Mouse (Mus musculus) ovary, postnatal 36 days (tissue): ENCODE data around the gene Rin3.

Experiments
- DNase-seq: peaks from one replicate; pipeline ENCODE4 v3.0.0; 2022; ENCODE audit warnings: low spot score, mixed read lengths

Gene Rin3

DNA sequence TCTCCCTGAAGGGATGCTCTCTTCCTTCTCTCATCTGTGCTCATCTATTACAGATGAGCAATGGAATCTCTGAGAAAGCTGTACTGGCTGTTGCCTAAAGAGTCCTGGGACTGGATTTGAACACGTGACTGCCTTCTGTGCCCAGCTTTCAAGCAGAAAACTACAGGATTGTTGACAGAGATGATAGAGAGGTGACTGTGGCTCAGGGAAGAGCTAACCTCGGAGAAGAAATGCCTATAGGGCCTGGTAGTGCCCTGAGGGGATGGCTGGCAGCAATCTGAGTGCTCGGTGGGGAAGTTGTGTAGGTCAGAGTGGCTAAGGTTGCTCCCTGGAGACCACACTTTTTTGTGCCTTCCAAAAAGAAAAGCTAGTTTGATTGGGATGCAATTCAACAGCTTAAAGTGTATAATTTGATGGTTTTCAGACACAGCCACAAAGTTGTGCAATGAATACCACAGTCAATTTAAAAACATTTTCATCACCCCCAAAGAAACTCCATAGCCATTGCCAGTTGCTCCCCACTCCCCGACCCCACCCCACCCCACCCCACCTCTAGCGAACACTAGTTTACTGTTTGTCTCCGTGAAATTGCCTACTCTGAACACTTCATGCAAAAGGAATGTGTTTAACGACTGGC is 1.9 kb upstream of the Rin3 start:
- no peak for DNase-seq

DNA sequence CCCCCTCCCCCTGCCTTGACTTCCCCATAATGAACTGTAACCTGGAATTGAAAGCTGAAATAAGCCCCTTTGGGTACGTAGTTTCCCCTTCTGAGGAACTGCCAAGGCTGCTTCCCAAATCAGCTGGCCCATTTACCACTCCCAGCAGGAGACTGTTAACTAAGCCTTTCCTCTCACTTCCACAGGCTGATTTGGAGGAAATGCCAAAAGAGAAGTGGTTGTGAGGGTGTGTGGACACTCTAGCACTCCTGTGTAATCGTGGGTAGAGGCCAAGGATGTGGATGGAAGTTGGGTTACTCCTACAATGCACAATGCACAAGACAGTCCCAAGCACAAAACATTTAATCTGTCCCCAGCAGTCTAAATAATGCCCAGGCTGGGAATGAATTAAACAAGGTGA is 722 bp upstream of the Rin3 start:
- DNase-seq: no peak

DNA sequence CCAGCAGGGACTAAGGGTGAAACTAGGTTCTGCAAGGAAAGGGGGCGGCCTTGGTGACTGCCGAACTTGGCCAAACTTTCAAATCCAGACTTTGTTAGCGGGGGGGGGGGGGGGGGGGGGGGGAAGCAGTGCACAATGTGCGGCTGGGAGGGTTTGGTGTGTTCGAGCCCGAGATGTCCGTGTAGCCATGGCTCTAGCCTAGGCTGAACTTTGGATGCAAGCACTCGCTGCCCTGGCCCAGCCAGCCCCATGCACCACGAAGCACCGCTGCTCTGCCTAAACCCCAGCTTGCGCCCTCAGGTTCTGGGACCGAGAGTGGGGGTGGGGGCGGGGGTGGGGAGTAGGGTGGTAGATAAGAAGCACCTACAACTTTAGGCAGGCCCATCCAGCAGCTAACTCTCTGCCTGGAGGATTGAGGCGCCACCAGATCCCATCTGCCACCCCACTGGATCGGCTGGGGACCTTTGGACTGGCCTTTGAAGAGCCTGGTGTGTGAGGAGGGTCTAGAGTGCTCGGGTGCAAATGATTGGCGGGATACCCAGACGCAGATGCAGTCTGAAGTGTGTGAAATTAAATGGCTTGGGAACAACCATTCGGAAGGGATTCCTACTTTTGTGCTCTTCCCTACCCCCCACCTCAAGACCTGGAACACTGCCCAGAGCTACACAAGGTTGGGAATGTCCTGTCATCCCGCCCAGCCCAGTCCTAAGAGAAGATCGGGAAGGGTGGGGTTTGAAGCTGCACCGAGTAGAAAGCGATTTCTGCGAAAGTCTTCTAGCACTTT is 827 bp downstream of the Rin3 start:
- peak; percentile 54 for DNase-seq

GRCm38 (mm10) chr12:102284267-102284610 is 1.4 kb downstream of the Rin3 start:
- DNase-seq: no peak

DNA sequence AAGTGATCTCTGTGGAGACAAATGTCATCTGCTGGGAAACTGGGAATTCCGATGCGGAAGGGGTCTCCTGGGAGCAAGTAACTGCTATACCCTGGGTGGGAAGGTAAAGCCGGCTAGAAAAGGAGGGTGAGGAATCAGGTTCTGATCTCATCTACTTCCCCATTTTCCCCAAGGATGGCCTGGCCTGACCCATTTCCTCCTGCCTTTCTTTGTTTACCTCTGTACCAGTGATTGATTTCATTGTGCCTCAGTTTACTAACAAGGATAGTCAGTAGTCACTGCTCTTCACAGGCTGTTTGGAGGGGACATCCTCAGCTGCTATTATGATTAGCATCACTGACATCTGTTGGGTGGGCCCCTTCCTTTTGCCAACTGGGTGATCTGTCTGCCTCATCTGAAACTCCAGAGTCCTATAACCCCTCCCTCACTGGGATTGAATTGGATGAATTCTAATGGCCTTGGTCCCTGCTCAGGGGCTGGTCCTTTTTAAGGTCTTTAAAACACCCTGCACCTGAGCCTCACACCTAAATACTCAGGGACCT is 1.8 kb downstream of the Rin3 start:
- no peak for DNase-seq

DNA sequence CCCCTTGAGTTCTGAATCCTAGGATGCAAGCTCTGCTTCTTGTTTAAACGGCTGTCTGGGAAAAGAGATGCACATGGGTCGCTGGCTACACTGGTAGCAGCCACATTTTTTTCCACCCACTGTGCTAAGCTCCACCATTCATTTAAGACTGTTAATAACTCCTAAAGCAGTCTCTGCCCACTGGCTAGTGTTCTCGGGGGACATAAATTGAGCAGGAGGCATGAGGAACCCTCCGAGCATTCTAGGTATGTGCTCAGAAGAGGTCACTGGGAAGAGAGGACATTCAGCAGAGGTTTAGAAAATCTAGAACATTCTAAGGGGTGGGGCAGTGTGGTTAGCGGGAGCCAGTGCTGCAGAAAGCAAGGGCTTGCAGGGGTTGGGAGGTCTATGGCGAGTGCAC is 2.5 kb downstream of the Rin3 start:
- DNase-seq: no peak

GRCm38 (mm10) chr12:102285779-102286178 is 2.9 kb downstream of the Rin3 start:
- no peak for DNase-seq

- DNase-seq: peak; percentile 54
These were observed 4.0 kb downstream of the Rin3 start for GRCm38 (mm10) chr12:102286681-102287414.

DNA sequence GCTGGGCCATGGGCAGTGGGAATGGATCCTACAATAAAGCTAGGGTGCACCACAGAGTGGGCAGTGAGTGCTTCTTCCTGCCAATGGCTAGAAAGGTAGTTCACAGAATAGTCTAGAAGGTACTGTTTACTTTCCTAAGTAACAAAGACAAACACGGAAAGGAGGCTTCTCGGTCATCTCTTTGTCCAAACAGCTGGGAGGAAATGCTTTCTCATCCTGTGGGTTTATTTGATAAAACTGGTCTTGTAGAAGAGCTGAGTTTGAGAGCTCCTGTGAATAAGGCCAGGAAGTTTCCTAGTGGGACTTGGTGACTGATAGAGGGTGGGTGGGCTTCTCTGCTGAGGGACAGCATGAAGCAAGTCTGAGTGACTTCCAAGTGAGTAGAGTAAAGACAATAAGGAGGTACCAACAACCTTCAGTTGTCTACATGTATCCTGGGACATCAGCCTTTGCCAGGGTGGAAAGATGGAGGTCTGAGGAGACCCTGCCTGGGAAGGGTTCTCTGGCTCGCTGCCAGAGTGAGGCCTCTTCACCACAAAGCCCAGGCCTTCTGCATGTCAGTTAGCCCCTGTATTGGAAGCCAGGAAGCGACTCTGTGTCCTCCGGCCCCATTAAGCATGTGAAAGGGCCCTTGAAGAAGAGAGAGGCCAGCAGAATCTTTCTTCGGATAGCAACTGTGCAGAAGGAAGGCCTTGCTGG is 5.2 kb downstream of the Rin3 start:
- DNase-seq: no peak

GRCm38 (mm10) chr12:102288846-102289245 is 6.0 kb downstream of the Rin3 start:
- DNase-seq: no peak

DNA sequence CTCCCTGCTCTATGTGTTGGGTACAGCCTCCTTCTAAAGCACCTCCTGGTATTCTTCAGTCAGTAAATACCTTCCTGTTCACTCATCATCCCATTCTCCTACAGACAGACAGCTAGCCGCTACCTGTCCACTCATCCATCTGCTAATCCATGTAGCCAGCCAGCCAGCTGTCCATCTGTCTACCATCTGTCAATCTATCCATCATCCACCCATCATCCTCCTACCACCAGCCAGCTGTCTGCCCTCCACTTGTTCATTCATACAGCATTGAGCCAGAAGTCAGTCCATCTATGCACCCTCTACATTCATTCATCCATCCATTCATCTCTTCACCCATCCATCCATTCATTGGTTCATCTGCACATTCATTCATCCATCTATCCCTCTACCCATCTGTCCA is 6.7 kb downstream of the Rin3 start:
- DNase-seq: no peak

DNA sequence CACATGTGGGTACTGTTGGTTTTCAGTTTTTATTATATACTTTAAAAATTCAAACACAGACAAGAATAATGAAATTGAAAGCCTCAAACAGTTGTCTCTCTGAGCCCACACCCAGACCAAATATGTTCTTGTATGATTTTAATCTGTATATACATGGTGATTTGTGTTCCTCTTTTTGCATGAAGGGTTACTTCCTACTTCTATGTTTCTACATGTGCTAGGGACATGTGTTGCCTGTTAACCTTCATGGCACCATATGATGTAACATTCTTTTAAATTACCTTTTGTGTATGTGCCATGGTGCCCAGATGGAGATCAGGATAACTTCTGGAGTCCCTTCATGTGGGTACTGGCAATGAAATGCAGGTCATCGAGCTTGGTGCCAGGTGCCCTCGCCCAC is 7.8 kb downstream of the Rin3 start:
- DNase-seq: no peak

- DNase-seq: no peak
These were observed 8.8 kb downstream of the Rin3 start for GRCm38 (mm10) chr12:102291686-102292085.

- DNase-seq: no peak
These were observed 9.8 kb downstream of the Rin3 start for GRCm38 (mm10) chr12:102292501-102293215.

GRCm38 (mm10) chr12:102294634-102295033 is 11.8 kb downstream of the Rin3 start:
- no peak for DNase-seq

GRCm38 (mm10) chr12:102295230-102295629 is 12.4 kb downstream of the Rin3 start:
- DNase-seq: no peak

GRCm38 (mm10) chr12:102295662-102296061 is 12.8 kb downstream of the Rin3 start:
- DNase-seq: no peak

DNA sequence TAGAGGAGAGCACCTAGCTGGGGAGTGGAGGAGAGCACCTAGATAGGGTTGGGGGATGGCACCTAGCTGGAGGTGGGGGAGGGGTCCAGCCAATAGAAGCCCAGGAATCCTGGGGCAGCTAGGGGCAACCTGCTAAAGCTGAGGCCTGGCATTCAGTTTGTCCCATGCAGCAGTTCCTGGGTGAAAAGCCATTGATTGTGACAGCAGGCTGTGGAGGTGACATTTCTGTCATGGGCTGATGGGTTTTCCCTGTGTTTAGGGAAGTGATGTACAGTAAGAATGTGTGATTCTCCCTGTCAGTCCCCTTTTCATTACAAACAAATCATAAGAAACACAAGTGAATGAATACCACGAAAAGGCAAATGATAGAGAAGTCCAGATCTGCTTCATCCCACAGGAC is 13.5 kb downstream of the Rin3 start:
- DNase-seq: no peak

GRCm38 (mm10) chr12:102296967-102297366 is 14.1 kb downstream of the Rin3 start:
- DNase-seq: no peak

GRCm38 (mm10) chr12:102299209-102299608 is 16.4 kb downstream of the Rin3 start:
- no peak for DNase-seq

DNA sequence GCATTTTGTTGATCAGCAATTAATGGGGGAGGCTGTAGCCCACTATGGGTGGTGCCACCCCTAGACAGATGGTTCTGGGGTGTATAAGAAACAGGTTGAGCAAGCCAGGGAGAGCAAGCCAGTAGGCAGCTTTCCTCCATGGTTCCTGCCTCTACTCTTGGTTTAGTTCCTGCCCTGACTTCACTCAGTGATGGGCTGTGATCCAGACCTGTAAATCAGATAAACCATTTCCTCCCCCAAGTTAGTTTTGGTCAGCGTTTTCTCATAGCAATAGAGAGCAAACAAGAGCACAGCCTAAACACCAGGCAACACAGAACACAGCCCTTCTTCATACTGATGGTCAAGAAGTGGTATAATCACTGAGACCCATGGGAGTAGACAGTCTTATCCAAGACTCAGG is 18.7 kb downstream of the Rin3 start:
- DNase-seq: no peak

DNA sequence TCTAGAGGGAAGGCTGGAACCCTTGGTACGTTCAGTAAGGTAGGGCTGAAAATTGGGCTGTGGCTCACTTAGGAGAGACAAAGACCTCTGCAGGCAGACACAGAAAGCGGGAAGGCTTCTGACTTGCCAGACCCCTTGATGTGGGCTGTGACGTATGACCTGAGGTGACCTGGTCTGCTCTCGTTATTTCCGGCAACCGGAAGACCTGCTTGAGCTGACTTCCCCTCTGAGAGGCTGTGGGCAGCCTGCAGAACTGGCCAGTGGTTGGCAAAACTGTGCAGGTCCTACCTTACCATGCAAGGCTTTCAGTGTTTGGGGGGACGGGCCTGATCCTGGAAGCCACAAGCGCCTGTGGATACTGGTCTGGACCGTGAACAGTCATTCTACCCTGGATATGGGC is 19.5 kb downstream of the Rin3 start:
- no peak for DNase-seq
